27 mouse cellular contexts compared by ENCODE assay signal in the genomic region with DNA sequence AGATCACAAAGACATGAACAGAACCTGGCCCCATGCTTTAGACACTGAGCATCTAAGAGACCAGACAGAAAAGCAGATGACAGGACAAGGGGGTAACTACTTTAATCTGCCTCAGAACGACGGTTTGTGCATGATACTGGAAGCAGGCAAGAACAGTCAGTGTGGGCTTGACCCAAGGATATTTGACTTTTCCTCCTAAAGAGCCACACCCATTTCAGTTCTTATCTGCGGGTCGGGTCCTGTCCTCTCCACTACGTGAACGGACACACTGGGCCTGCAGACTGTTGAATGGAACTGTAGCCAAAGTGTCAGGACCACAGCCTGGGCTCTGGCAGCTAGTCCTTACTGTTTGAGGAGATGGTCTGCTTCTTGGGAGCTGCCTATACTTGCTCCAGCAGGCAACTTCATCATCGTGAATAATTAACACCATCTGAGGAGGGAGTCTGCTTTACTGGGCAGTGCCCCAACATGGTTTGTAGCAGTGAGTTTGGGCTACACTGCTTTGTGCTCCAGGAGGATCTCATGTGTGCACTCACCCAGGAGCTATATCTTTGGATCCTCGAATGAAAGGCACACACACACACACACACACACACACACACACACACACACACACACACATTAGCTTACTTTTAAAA. TPM values are rescaled to one million over a fixed set of nuclear protein-coding genes. Genes with fewer than 3 reads are reported as not detected.
DNase-seq lines count a peak whose midpoint lies in the region; ATAC-seq and TF ChIP-seq lines count a peak whose summit lies in the region.
"Had no signal": no experiment of that assay in that cellular context is flagged by ENCODE, and none has a peak within 500 bp of the region (broad histone marks: within the 10 kb centered on the region; RNA-seq: fewer than 3 reads in every experiment).

No protein-coding gene starts in this region.

- DNase-seq in forebrain, postnatal 0 days: peak; percentile 2
- no peak for DNase-seq in stomach, postnatal 0 days (ENCODE audit: low spot score)
- DNase-seq in liver, embryonic 13.5 days: no peak
- DNase-seq in neural tube, embryonic 10.5 days (ENCODE audit: extremely low spot score, low spot score): no peak
- no peak for DNase-seq in lung, postnatal 36 days
- DNase-seq: adrenal gland, postnatal 25 days; cerebellum, adult 11 months; cerebellum, adult 9-11 months; gastrocnemius, postnatal 25 days; heart, adult 2 months; kidney, adult 2 months; left cerebral cortex, postnatal 4 days; lung, postnatal 10 days; midbrain, embryonic 14.5 days; right cerebral cortex, postnatal 4 days; thymus, adult 18-20 months; thymus, postnatal 4 days had no signal

- no peak overlapping the region for H3K27ac ChIP-seq in forebrain, postnatal 0 days (ENCODE audit: low read depth, low read length)
- H3K27ac ChIP-seq in forebrain, embryonic 15.5 days (replicated peaks): no peak overlapping the region
- no peak overlapping the region for H3K27ac ChIP-seq in stomach, embryonic 15.5 days
- no peak overlapping the region for H3K27ac ChIP-seq in stomach, postnatal 0 days (replicated peaks)
- H3K27ac ChIP-seq in liver, embryonic 13.5 days: peak overlapping the region; percentile 77
- H3K27ac ChIP-seq: embryonic facial prominence, embryonic 15.5 days; forebrain, embryonic 12.5 days; heart, adult 2 months; heart, embryonic 15.5 days; hindbrain, postnatal 0 days; kidney, postnatal 0 days; limb, embryonic 15.5 days; neural tube, embryonic 13.5 days had no signal

- no peak for TF ChIP-seq CTCF in forebrain, postnatal 0 days (IDR thresholded peaks at IDR 0.05; ENCODE audit: low read depth)
- TF ChIP-seq CTCF in stomach, postnatal 0 days (IDR thresholded peaks at IDR 0.05; ENCODE audit: low read depth): no peak

- H3K4me3 ChIP-seq in forebrain, postnatal 0 days (ENCODE audit: low read depth, low read length): no peak overlapping the region
- no peak overlapping the region for H3K4me3 ChIP-seq in forebrain, embryonic 15.5 days
- H3K4me3 ChIP-seq in stomach, embryonic 15.5 days (replicated peaks): no peak overlapping the region
- H3K4me3 ChIP-seq in stomach, postnatal 0 days (ENCODE audit: low read depth, low read length): no peak overlapping the region
- H3K4me3 ChIP-seq in liver, embryonic 13.5 days (replicated peaks): no peak overlapping the region
- H3K4me3 ChIP-seq: embryonic facial prominence, embryonic 15.5 days; forebrain, embryonic 12.5 days; heart, adult 2 months; heart, embryonic 15.5 days; limb, embryonic 15.5 days; neural tube, embryonic 13.5 days had no signal

- WGBS in forebrain, postnatal 0 days: 84% methylated on average over 8 of the region's 8 CpGs
- 86% methylated on average over 8 of the region's 8 CpGs for WGBS in forebrain, embryonic 15.5 days
- 59% methylated on average over 8 of the region's 8 CpGs for WGBS in stomach, embryonic 15.5 days
- WGBS in stomach, postnatal 0 days: 54% methylated on average over 8 of the region's 8 CpGs
- 20% methylated on average over 8 of the region's 8 CpGs for WGBS in liver, embryonic 13.5 days (ENCODE audit: insufficient replicate concordance)

- H3K9ac ChIP-seq in forebrain, postnatal 0 days: no peak overlapping the region
- H3K9ac ChIP-seq in forebrain, embryonic 15.5 days (replicated peaks): no peak overlapping the region
- H3K9ac ChIP-seq in stomach, embryonic 15.5 days: no peak overlapping the region
- no peak overlapping the region for H3K9ac ChIP-seq in stomach, postnatal 0 days (ENCODE audit: low read length)
- H3K9ac ChIP-seq in liver, embryonic 13.5 days: peak overlapping the region; percentile 37
- H3K9ac ChIP-seq: embryonic facial prominence, embryonic 15.5 days; forebrain, embryonic 12.5 days; heart, embryonic 15.5 days; limb, embryonic 15.5 days; neural tube, embryonic 13.5 days had no signal

- no peak overlapping the region for H3K4me2 ChIP-seq in forebrain, postnatal 0 days (ENCODE audit: low read depth)
- H3K4me2 ChIP-seq in forebrain, embryonic 15.5 days (replicated peaks): no peak overlapping the region
- H3K4me2 ChIP-seq in stomach, embryonic 15.5 days: no peak overlapping the region
- no peak overlapping the region for H3K4me2 ChIP-seq in stomach, postnatal 0 days (replicated peaks; ENCODE audit: low read depth)
- H3K4me2 ChIP-seq in liver, embryonic 13.5 days: peak overlapping the region; percentile 42
- H3K4me2 ChIP-seq: embryonic facial prominence, embryonic 15.5 days; forebrain, embryonic 12.5 days; heart, embryonic 15.5 days; limb, embryonic 15.5 days; neural tube, embryonic 13.5 days had no signal

- no peak for TF ChIP-seq EP300 in stomach, postnatal 0 days (optimal IDR thresholded peaks at IDR 0.05)

- no peaks in the 10 kb centered on the region for H3K27me3 ChIP-seq in forebrain, postnatal 0 days (ENCODE audit: insufficient read depth, low read length)
- no peaks in the 10 kb centered on the region for H3K27me3 ChIP-seq in forebrain, embryonic 15.5 days
- no peaks in the 10 kb centered on the region; the same call in 1 of the 2 replicates for H3K27me3 ChIP-seq in stomach, embryonic 15.5 days (replicated peaks)
- no peaks in the 10 kb centered on the region for H3K27me3 ChIP-seq in stomach, postnatal 0 days (ENCODE audit: control insufficient read depth, insufficient read depth, low read length)
- H3K27me3 ChIP-seq in liver, embryonic 13.5 days: no peaks in the 10 kb centered on the region
- H3K27me3 ChIP-seq: embryonic facial prominence, embryonic 15.5 days; forebrain, embryonic 12.5 days; heart, embryonic 15.5 days; limb, embryonic 15.5 days; neural tube, embryonic 13.5 days had no signal

- H3K4me1 ChIP-seq in forebrain, postnatal 0 days (ENCODE audit: insufficient read depth): no peaks in the 10 kb centered on the region
- H3K4me1 ChIP-seq in forebrain, embryonic 15.5 days: no peaks in the 10 kb centered on the region
- H3K4me1 ChIP-seq in stomach, embryonic 15.5 days: peaks cover 4% of the 10 kb centered on the region; the same call in 1 of the 2 replicates
- H3K4me1 ChIP-seq in stomach, postnatal 0 days (replicated peaks; ENCODE audit: control insufficient read depth, insufficient read depth): 0 out of 2 replicates have a peak, but pooled peaks cover 3% of the 10 kb centered on the region
- H3K4me1 ChIP-seq in liver, embryonic 13.5 days (replicated peaks): peaks cover 59% of the 10 kb centered on the region
- H3K4me1 ChIP-seq: embryonic facial prominence, embryonic 15.5 days; limb, embryonic 15.5 days had no signal

- peak; percentile 60 for ATAC-seq in forebrain, postnatal 0 days
- no peak for ATAC-seq in forebrain, embryonic 15.5 days (replicated peaks)
- ATAC-seq in stomach, embryonic 15.5 days (ENCODE audit: insufficient read depth, low FRiP score, low read depth): peak; percentile 66; the same call in 1 of the 2 replicates
- no peak for ATAC-seq in stomach, postnatal 0 days (ENCODE audit: low FRiP score, low TSS enrichment)
- peak; percentile 85 for ATAC-seq in liver, embryonic 13.5 days (ENCODE audit: low read depth)
- ATAC-seq in megakaryocyte-erythroid progenitor cell, adult 5-6 weeks (replicated peaks; ENCODE audit: low FRiP score, low TSS enrichment, poor library complexity, severe bottlenecking): peak; percentile 63
- ATAC-seq: hindbrain, postnatal 0 days had no signal

- no peaks in the 10 kb centered on the region for H3K9me3 ChIP-seq in forebrain, postnatal 0 days (ENCODE audit: low read length)
- no peaks in the 10 kb centered on the region for H3K9me3 ChIP-seq in forebrain, embryonic 15.5 days
- H3K9me3 ChIP-seq in stomach, embryonic 15.5 days: no peaks in the 10 kb centered on the region
- H3K9me3 ChIP-seq in stomach, postnatal 0 days (ENCODE audit: control insufficient read depth, low read length): peaks cover 3% of the 10 kb centered on the region; the same call in 1 of the 2 replicates
- no peaks in the 10 kb centered on the region for H3K9me3 ChIP-seq in liver, embryonic 13.5 days (replicated peaks)
- H3K9me3 ChIP-seq: embryonic facial prominence, embryonic 15.5 days; forebrain, embryonic 12.5 days; heart, embryonic 15.5 days; limb, embryonic 15.5 days; neural tube, embryonic 13.5 days had no signal

- no peaks in the 10 kb centered on the region for H3K36me3 ChIP-seq in forebrain, postnatal 0 days (ENCODE audit: insufficient read depth)
- no peaks in the 10 kb centered on the region for H3K36me3 ChIP-seq in forebrain, embryonic 15.5 days
- no peaks in the 10 kb centered on the region for H3K36me3 ChIP-seq in stomach, embryonic 15.5 days
- no peaks in the 10 kb centered on the region for H3K36me3 ChIP-seq in stomach, postnatal 0 days (ENCODE audit: control insufficient read depth, insufficient read depth, low read length)
- no peaks in the 10 kb centered on the region for H3K36me3 ChIP-seq in liver, embryonic 13.5 days
- H3K36me3 ChIP-seq: embryonic facial prominence, embryonic 15.5 days; forebrain, embryonic 12.5 days; heart, embryonic 15.5 days; limb, embryonic 15.5 days; neural tube, embryonic 13.5 days had no signal

RNA-seq across cellular contexts. Expression of a gene that starts 57.8 kb away (rescaled TPM):
- 103 and 118 TPM in 2 replicates for total RNA-seq in forebrain, postnatal 0 days (2014; rRNA removed)
- polyA plus RNA-seq in forebrain, postnatal 0 days (2015; fragmentation: Nextera tagmentation; extraction: Ambion mirVana): 104 and 128 TPM in 2 replicates
- polyA plus RNA-seq in forebrain, embryonic 15.5 days (2015; fragmentation: Nextera tagmentation; extraction: Ambion mirVana): 92.1 and 96.7 TPM in 2 replicates
- polyA plus RNA-seq in stomach, embryonic 15.5 days (2015; fragmentation: Nextera tagmentation; extraction: Ambion mirVana): 98.1 and 103 TPM in 2 replicates
- 125 and 130 TPM in 2 replicates for polyA plus RNA-seq in stomach, postnatal 0 days (2015; fragmentation: Nextera tagmentation; extraction: Ambion mirVana)
- 88.0 and 103 TPM in 2 replicates for polyA plus RNA-seq in liver, embryonic 13.5 days (2015; fragmentation: Nextera tagmentation; extraction: Ambion mirVana)
- 113 and 131 TPM in 2 replicates for total RNA-seq in megakaryocyte-erythroid progenitor cell, adult 5-6 weeks (2014; fragmentation: Nextera tagmentation)
- 48.6 and 103 TPM in 2 replicates for total RNA-seq in megakaryocyte-erythroid progenitor cell, adult 5-6 weeks (2017)

Comparison
In these comparisons a context has a peak if more than half of its experiments do, and no peak if none do; other contexts are left out.
1. ATAC-seq: peak in forebrain, postnatal 0 days (single experiment), stomach, embryonic 15.5 days (single experiment), liver, embryonic 13.5 days (single experiment) and megakaryocyte-erythroid progenitor cell, adult 5-6 weeks (single experiment); none in forebrain, embryonic 15.5 days (single experiment) and stomach, postnatal 0 days (single experiment).